Mouse (Mus musculus) liver, embryonic 14 days (tissue): ENCODE measurements around the gene Cdkl5. TPM values are rescaled to one million over a fixed set of nuclear protein-coding genes. Genes with fewer than 3 reads are reported as not detected.

Experiments used
- polyA plus RNA-seq: library from polyadenylated mRNA; depleted of rRNA; stranded (reverse); fragments of >200 nt; gene quantifications from 2 replicates; pipeline ENCODE4 v1.2.3, GENCODE M21; 2012; rRNA removed

Cdkl5 gene
- 0.24 and 0.27 TPM in 2 replicates for polyA plus RNA-seq

DNA sequence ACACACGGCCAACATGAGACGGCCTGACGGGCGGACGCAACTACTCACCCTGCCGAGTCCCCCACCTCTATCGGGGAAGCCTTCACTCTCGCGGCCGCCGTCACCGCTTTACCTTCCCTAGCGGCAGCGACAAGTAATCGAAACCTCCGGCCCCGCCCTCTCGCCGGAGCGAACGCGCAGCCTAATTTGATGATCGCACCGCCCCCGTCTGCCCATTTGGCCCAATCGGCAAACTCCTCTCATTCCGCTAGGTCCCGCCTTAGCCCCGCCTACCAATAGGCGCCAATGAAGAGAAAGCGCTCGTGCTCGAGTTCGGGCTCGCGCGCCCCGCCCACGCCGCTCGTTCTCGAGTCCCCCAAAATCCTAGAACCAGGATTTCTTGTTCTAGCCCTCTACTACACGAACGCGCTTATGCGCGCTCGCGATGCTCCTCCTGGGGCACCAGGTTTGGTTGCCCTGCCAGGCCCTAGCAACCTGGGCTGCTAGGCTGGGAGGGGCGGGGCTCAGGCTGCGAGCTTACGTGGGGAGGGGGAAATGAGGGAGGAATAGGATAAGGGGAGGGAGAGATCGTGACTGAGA is at the start of gene Cdkl5:
Gene Cdkl5, minus strand, starts transcription at position 162 of the 579 bp plus-strand sequence.

DNA sequence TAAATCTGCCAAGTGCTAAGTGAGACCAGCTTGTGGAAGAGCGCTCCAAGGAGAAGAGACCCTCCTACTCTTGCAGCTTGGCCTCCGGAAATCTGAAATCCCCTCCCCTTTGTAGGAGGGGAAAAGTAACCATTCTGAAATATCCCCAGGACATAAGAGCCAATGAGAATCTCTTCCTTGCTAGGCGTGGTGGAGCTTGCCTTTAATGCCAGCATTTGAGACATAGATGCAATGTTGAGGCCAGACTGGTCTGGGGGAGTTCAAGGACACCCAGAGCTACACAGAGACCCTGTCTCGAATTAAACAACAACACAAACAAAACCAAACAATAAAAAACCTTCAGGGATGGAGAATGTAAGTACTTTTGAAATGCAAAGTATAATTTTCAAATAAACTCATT is 87.6 kb downstream of the Cdkl5 start, which contains the start of gene Gja6:
Gene Gja6, minus strand, starts transcription at position 101 of the 400 bp plus-strand sequence.

DNA sequence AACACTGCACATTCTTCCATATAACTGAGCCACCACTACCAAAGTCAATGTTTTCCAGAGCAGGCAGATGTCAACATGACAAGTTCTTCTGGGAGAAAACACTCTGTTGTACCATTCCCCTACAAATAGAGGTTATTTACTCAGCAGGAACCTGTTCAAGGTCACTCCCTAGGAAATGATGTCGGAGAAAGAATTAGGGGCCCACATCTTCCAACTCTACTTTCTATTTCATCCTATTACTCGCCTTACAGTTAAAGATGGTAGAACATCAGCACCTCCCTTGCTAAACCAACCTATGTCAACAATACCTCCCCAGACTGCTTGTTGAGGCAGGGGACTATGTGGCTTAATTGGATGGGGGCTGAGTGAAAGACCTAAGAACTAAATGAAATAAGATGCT is 226.8 kb downstream of the Cdkl5 start, which contains the start of gene Rs1:
Gene Rs1, plus strand, starts transcription at position 301 of the 400 bp plus-strand sequence.

DNA sequence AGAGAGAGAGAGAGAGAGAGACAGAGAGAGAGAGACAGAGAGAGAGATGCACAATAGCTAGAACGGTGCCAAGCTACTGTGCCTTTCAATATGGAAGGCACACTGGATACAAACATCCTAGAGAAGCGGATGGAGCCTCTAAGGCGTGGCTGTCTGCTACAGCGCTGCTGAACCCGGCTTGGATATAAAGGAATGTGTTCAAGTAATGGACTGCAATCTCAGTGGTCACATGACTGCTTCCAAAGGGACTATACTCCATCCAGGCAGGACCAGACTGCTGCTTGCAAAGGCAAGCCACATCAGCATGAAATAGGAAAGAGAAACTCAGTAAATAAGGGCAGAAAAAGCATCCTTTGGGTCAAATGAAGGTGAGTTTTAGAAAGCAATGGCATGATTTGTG is 258.9 kb downstream of the Cdkl5 start, which contains the start of gene Ppef1:
Gene Ppef1, minus strand, starts transcription at position 116 of the 400 bp plus-strand sequence.

Other genes starting within 250 kb of the Cdkl5 start
- not detected in 2 replicates for gene Rs1, start 226.7 kb downstream of the Cdkl5 start, polyA plus RNA-seq
- 0.43 and 0.53 TPM in 2 replicates for gene Gja6, start 87.7 kb downstream of the Cdkl5 start, polyA plus RNA-seq
- 0.69 and 0.83 TPM in 2 replicates for gene Scml2, start 122.5 kb upstream of the Cdkl5 start, polyA plus RNA-seq